In genomic region chr15:31224806-31225642, GRCm38 (mm10) we compare ENCODE assay signal across 8 mouse cellular contexts. TPM values are rescaled to one million over a fixed set of nuclear protein-coding genes. Genes with fewer than 3 reads are reported as not detected.
DNase-seq lines count a peak whose midpoint lies in the region; ATAC-seq lines count a peak whose summit lies in the region.

No protein-coding gene starts in this region.

- H3K9me3 ChIP-seq in heart, embryonic 10.5 days: no peaks in the 10 kb centered on the region
- no peaks in the 10 kb centered on the region for H3K9me3 ChIP-seq in midbrain, embryonic 10.5 days (replicated peaks)

- H3K4me1 ChIP-seq in heart, embryonic 10.5 days: peaks cover 36% of the 10 kb centered on the region; the same call in 1 of the 2 replicates
- peaks cover 13% of the 10 kb centered on the region for H3K4me1 ChIP-seq in midbrain, embryonic 10.5 days

- no peak for DNase-seq in heart, embryonic 10.5 days (ENCODE audit: low spot score)
- no peak for DNase-seq in heart, adult 9 months (ENCODE audit: low spot score in 2 of 2)
- DNase-seq in adrenal gland, postnatal 36 days: peak; percentile 25 to 51
- peak; percentile 41 for DNase-seq in kidney, postnatal 14 days
- DNase-seq in midbrain, embryonic 10.5 days (ENCODE audit: low spot score): no peak
- no peak for DNase-seq in left cerebral cortex, postnatal 14 days (ENCODE audit: low spot score in 2 of 2)
- DNase-seq in yolk sac, embryonic 10.5 days (ENCODE audit: low spot score): no peak

- peak overlapping the region; percentile 93 for H3K27ac ChIP-seq in heart, embryonic 10.5 days
- H3K27ac ChIP-seq in midbrain, embryonic 10.5 days (replicated peaks): peak overlapping the region; percentile 92

- H3K4me3 ChIP-seq in heart, embryonic 10.5 days: peak overlapping the region; percentile 80
- peak overlapping the region; percentile 79 for H3K4me3 ChIP-seq in midbrain, embryonic 10.5 days

- H3K36me3 ChIP-seq in heart, embryonic 10.5 days: no peaks in the 10 kb centered on the region
- H3K36me3 ChIP-seq in midbrain, embryonic 10.5 days: no peaks in the 10 kb centered on the region

- 48% methylated on average over 13 of the region's 13 CpGs for WGBS in heart, embryonic 10.5 days
- WGBS in midbrain, embryonic 10.5 days: 52% methylated on average over 13 of the region's 13 CpGs

- H3K27me3 ChIP-seq in heart, embryonic 10.5 days (ENCODE audit: insufficient read depth, poor library complexity, severe bottlenecking): no peaks in the 10 kb centered on the region
- no peaks in the 10 kb centered on the region for H3K27me3 ChIP-seq in midbrain, embryonic 10.5 days (ENCODE audit: low read depth, poor library complexity, severe bottlenecking)

- ATAC-seq in granulocyte monocyte progenitor cell, adult 5-6 weeks (replicated peaks; ENCODE audit: poor library complexity, severe bottlenecking): peak; percentile 37

- intact Hi-C loops in left cerebral cortex, postnatal 14 days (cut with DNase I): no loop called here

RNA-seq across cellular contexts. Expression of gene Dap, which starts 0.9 kb away (rescaled TPM):
- 38.1 and 49.2 TPM in 2 replicates for polyA plus RNA-seq in heart, embryonic 10.5 days (2016; fragmentation: Nextera tagmentation; extraction: Ambion mirVana)
- 10 to 100 TPM; 83.5 to 88.7 TPM for total RNA-seq in adrenal gland, postnatal 36 days (2021)
- 128 and 157 TPM in 2 replicates for total RNA-seq in granulocyte monocyte progenitor cell, adult 5-6 weeks (2014; fragmentation: Nextera tagmentation)
- total RNA-seq in granulocyte monocyte progenitor cell, adult 5-6 weeks (2017): 87.6 and 117 TPM in 2 replicates
- polyA plus RNA-seq in midbrain, embryonic 10.5 days (2016; fragmentation: Nextera tagmentation; extraction: Ambion mirVana): 32.9 and 38.4 TPM in 2 replicates
- 1 to 10 TPM; 9.1 to 9.6 TPM for total RNA-seq in left cerebral cortex, postnatal 14 days (2021)

Comparison
In these comparisons a context has a peak if more than half of its experiments do, and no peak if none do; other contexts are left out.
1. DNase-seq: peak in adrenal gland, postnatal 36 days (2 of 2) and kidney, postnatal 14 days (single experiment); none in heart, embryonic 10.5 days (single experiment), heart, adult 9 months (0 of 2), midbrain, embryonic 10.5 days (single experiment), left cerebral cortex, postnatal 14 days (0 of 2) and yolk sac, embryonic 10.5 days (single experiment).
2. RNA of gene Dap, which starts 0.9 kb away (total RNA-seq): 87.6 to 157 TPM in granulocyte monocyte progenitor cell, adult 5-6 weeks and 83.5 to 88.7 TPM in adrenal gland, postnatal 36 days; 9.1 to 9.6 TPM in left cerebral cortex, postnatal 14 days; every median in the first group is over 4 times any median in the second.